Mouse (Mus musculus): ENCODE results near the gene Khdrbs1.
"Not testable (repeated sequence)": the region's sequence is repeated elsewhere in the genome, so short reads cannot be mapped to it uniquely, and the experiment has no call there.

The Khdrbs1 gene

GRCm38 (mm10) chr4:129742232-129743009, at the start of gene Khdrbs1:
Gene Khdrbs1, minus strand, starts transcription at chr4:129742303.
- peak; percentile 98 for DNase-seq

- DNase-seq, result no peak
Measured at GRCm38 (mm10) chr4:129791399-129791798, 49.3 kb upstream of the Khdrbs1 start.

- DNase-seq, result no peak
Measured at GRCm38 (mm10) chr4:129790475-129790874, 48.4 kb upstream of the Khdrbs1 start.

GRCm38 (mm10) chr4:129789635-129790034, 47.5 kb upstream of the Khdrbs1 start:
- no peak for DNase-seq

- DNase-seq, result peak; percentile 41 to 51
Measured at GRCm38 (mm10) chr4:129788693-129789092, 46.6 kb upstream of the Khdrbs1 start.

GRCm38 (mm10) chr4:129785178-129785577, 43.1 kb upstream of the Khdrbs1 start:
- peak; percentile 31 to 83 for DNase-seq

GRCm38 (mm10) chr4:129783506-129783905, 41.4 kb upstream of the Khdrbs1 start:
- DNase-seq, result no peak

- peak in 1 of 2 experiments; percentile 14 for DNase-seq
Measured at GRCm38 (mm10) chr4:129782857-129783331, 40.8 kb upstream of the Khdrbs1 start.

- DNase-seq, result peak; percentile 57 to 72
Measured at GRCm38 (mm10) chr4:129781881-129782675, 40.0 kb upstream of the Khdrbs1 start.

GRCm38 (mm10) chr4:129771672-129772521, 29.8 kb upstream of the Khdrbs1 start:
- DNase-seq, result no peak

GRCm38 (mm10) chr4:129771314-129771671, 29.2 kb upstream of the Khdrbs1 start:
- DNase-seq, result no peak

- DNase-seq, result no peak
Measured at GRCm38 (mm10) chr4:129770600-129770999, 28.5 kb upstream of the Khdrbs1 start.

GRCm38 (mm10) chr4:129768742-129769141, 26.6 kb upstream of the Khdrbs1 start:
- DNase-seq, result not testable (repeated sequence)

GRCm38 (mm10) chr4:129767782-129768181, 25.7 kb upstream of the Khdrbs1 start:
- DNase-seq, result no peak

- no peak for DNase-seq
Measured at GRCm38 (mm10) chr4:129765351-129765750, 23.2 kb upstream of the Khdrbs1 start.

GRCm38 (mm10) chr4:129762496-129762895, 20.4 kb upstream of the Khdrbs1 start:
- DNase-seq, result not testable (repeated sequence)

GRCm38 (mm10) chr4:129761606-129762005, 19.5 kb upstream of the Khdrbs1 start:
- DNase-seq, result peak in 1 of 2 experiments; percentile 10

GRCm38 (mm10) chr4:129755455-129755854, 13.4 kb upstream of the Khdrbs1 start:
- no peak for DNase-seq

- DNase-seq, result peak; percentile 16 to 37
Measured at GRCm38 (mm10) chr4:129754742-129755141, 12.6 kb upstream of the Khdrbs1 start.

GRCm38 (mm10) chr4:129750430-129750829, 8.3 kb upstream of the Khdrbs1 start:
- DNase-seq, result no peak

- DNase-seq, result no peak
Measured at GRCm38 (mm10) chr4:129746591-129746990, 4.5 kb upstream of the Khdrbs1 start.

GRCm38 (mm10) chr4:129746106-129746505, 4.0 kb upstream of the Khdrbs1 start:
- no peak for DNase-seq

- DNase-seq, result no peak
Measured at GRCm38 (mm10) chr4:129743494-129743893, 1.4 kb upstream of the Khdrbs1 start.
